Mouse (Mus musculus): ENCODE measurements around the gene Olfr15.
"Not testable (repeated sequence)": the region's sequence is repeated elsewhere in the genome, so short reads cannot be mapped to it uniquely, and the experiment has no call there.

Olfr15 gene

DNA sequence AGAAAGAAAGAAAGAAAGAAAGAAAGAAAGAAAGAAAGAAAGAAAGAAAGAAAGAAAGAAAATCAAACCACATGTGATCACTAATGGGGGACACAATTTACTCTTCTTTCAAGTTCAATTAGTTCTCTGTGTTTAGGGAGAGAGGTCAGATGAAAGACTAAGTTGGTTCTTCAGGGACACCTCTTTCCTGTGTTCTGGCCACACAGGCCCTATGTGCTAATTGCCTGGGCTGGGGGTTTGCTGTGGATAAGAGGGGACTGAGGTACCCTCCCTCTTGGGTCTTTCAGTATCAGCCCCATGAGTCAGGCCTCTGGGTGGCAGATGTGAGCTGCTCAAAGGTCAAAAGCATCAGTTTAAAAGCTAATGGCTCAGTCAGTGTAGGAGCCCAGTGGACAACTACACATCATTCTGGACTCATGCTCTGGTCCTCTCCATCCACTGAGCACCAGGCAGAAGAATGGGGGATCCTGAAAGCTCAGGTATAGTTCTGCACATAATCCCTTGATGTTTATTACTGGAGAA is at the start of gene Olfr15:
Gene Olfr15, plus strand, starts transcription at position 291 of the 522 bp plus-strand sequence.
- DNase-seq (ENCODE audit: low spot score): peak; percentile 17

DNA sequence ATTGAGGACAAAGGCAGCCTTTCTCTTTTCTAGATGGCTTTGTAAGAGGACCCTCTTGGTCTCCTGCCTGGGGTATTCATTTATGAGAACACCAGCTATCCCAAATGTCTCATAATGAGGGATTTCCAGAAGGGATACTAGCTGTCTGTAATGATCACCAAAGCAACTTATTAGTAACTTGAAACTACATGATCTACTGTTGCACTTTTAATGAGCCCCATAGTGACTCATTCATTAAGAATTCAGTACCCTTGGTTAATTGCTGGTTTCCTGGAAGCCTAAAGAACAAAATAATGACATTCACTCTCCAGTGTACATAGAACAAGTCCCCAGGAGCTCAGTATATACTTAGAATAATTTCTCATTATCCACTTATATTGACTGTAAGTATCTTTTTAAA is 49.4 kb upstream of the Olfr15 start:
- no peak for DNase-seq (ENCODE audit: low spot score)

GRCm38 (mm10) chr16:3788394-3788793 is 42.3 kb upstream of the Olfr15 start:
- DNase-seq (ENCODE audit: low spot score): no peak

GRCm38 (mm10) chr16:3808176-3808575 is 22.5 kb upstream of the Olfr15 start:
- no peak for DNase-seq (ENCODE audit: low spot score)

DNA sequence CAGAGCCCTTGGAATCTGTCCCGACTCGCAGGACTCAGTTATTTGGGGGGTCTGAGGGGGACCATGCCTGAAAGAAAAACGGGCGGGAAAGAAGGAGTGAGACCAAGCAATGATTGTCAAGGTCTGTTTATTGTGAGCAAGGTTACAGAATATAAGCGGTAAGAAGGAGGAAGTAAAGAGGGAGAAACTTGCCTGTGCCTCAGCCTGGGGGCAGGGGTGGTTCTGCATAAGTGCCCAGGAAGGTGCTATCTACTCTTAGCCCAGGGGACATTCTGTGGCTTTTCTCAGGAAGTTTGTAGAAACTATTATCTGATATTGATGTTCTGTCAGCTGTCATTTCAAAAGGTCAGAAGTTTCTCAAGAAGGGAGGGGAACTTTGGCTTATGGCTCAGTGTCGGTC is 16.0 kb upstream of the Olfr15 start:
- not testable (repeated sequence) for DNase-seq (ENCODE audit: low spot score)

- DNase-seq (ENCODE audit: low spot score): no peak
Observed at GRCm38 (mm10) chr16:3820202-3820601, 10.5 kb upstream of the Olfr15 start.

DNA sequence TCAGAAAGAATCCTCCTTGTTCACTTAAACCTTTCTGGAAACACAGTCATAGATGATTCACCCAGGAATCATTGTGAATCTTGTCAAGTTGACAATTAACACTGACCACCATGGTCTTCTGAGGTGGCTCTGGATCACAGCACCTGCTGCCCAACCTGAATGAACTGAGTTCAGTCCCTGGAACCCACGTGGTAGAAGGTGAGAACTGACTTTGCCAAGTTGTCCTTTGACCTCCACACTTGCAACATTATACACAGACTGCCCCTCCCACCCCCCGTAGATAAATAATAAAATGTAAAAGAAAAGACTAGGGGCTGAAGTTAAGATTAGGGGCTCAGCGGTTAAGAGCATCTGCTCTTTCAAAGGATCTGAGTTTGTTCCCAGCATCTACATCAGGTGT is 2.7 kb upstream of the Olfr15 start:
- no peak for DNase-seq (ENCODE audit: low spot score)

DNA sequence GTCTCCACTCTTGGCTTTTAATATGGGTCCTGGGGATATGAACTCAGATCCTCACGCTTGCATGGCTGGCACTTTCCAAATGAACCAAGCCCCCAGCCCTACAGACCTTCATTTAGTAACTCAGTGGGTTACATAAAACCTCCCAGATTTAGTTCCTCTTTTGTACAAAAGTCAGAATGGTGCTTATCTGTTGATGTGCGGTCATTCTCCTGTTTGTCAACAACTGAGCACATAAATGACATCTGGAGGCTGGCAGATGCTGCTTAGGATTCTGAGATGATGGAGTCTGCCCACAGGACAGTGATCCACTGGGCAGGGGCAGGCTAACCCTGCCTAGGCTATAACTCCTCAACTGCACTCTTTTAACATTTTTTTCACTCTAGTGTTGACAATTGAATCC is 951 bp upstream of the Olfr15 start:
- no peak for DNase-seq (ENCODE audit: low spot score)

- DNase-seq (ENCODE audit: low spot score): no peak
Observed at GRCm38 (mm10) chr16:3835461-3835860, 4.8 kb downstream of the Olfr15 start.

DNA sequence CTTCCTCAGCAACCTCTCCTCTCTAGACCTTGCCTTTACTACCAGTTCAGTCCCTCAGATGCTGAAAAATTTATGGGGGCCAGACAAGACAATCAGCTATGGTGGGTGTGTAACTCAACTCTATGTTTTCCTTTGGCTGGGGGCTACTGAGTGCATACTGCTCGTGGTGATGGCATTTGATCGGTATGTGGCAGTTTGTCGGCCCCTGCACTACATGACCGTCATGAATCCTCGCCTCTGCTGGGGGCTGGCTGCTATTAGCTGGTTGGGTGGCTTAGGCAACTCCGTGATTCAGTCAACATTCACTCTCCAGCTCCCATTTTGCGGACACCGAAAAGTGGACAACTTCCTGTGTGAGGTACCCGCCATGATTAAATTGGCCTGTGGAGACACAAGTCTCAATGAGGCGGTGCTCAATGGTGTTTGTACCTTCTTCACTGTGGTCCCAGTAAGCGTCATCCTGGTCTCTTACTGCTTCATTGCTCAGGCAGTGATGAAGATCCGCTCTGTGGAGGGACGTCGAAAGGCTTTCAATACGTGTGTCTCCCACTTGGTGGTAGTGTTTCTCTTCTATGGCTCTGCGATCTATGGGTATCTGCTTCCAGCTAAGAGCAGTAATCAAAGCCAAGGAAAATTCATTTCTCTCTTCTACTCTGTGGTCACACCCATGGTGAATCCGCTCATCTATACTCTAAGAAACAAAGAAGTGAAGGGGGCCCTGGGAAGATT is 8.6 kb downstream of the Olfr15 start:
- DNase-seq (ENCODE audit: low spot score): peak; percentile 51

DNA sequence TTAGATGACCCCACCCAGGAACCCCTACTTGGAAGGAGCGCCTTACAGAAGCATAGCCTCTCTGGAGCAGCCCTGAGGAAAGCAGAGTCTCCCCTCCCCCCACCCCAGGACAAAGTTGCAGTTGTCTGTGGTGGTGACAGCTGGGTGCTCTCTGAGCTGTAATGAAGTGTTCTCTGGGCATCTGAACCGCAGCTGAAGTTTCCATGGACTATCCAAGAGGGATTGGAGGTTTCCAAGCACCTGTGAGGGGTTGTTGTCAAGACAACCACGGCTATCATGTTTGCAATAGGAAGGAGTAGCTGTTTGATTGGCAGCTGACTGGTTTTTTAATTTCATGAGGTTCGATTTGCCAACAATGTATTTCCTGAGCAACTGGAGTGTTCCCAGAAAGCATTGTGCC is 12.3 kb downstream of the Olfr15 start:
- no peak for DNase-seq (ENCODE audit: low spot score)

GRCm38 (mm10) chr16:3843796-3844195 is 13.1 kb downstream of the Olfr15 start:
- DNase-seq (ENCODE audit: low spot score): no peak

- peak; percentile 97 for DNase-seq (ENCODE audit: low spot score)
Observed at GRCm38 (mm10) chr16:3846711-3847518, 16.2 kb downstream of the Olfr15 start, which contains the start of gene Zfp174. Zfp174 (plus strand) TSS chr16:3847268.

DNA sequence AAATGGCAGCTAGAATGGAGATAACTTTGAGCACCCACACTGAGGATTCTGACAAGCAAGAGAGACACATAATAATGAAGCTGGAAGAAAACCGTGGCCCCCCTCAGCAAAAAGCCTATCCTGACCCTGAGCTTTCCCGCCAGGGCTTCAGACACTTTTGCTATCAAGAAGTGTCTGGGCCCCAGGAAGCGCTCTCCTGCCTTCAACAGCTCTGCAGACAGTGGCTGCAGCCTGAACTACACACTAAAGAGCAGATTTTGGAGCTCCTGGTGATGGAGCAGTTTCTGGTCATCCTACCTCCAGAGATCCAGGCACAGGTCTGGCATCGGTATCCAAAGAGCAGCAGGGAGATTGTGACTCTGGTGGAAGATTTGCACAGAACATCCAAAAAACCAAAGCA is 17.2 kb downstream of the Olfr15 start:
- DNase-seq (ENCODE audit: low spot score): no peak

GRCm38 (mm10) chr16:3848416-3848815 is 17.7 kb downstream of the Olfr15 start:
- no peak for DNase-seq (ENCODE audit: low spot score)

- DNase-seq (ENCODE audit: low spot score): not testable (repeated sequence)
Observed at GRCm38 (mm10) chr16:3851301-3851700, 20.6 kb downstream of the Olfr15 start.

DNA sequence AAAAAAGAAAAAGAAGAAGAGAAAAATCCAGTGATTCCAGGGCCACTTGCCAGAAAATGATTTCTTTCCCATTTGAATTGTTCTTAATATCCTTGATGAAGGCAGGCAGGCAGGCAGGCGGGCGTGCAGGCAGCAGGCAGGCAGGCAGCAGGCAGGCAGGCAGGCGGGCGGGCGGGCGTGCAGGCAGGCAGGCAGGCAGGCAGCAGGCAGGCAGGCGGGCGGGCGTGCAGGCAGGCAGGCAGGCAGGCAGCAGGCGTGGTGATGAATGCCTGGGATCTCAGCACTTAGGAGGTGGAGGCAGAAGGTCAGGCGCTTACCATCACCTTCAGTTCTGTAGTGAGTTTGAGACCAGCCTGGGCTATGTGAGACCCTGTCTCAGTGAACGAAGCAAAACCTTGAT is 21.9 kb downstream of the Olfr15 start:
- DNase-seq (ENCODE audit: low spot score): peak; percentile 65

GRCm38 (mm10) chr16:3854437-3855182 is 23.9 kb downstream of the Olfr15 start:
- DNase-seq (ENCODE audit: low spot score): no peak

- no peak for DNase-seq (ENCODE audit: low spot score)
Observed at GRCm38 (mm10) chr16:3855776-3856175, 25.1 kb downstream of the Olfr15 start.

DNA sequence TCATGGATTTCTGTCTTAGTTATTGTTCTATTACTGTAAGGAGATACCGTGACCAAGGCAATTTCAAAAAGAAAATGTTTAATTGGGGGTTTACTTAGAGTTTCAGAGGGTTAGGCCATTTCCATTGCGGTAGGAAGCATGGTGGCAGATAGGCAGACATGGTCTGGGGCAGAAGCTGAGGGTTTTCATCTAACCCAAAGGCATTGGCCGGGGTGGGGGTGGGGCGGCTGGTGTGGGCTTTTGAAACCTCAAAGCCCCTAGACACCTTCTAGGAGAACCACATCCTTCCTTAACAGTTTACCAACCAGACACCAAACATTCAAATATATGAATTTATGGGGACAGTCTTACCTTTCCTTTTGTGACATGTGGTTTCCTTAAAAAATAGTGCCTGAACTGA is 28.6 kb downstream of the Olfr15 start:
- DNase-seq (ENCODE audit: low spot score): no peak

DNA sequence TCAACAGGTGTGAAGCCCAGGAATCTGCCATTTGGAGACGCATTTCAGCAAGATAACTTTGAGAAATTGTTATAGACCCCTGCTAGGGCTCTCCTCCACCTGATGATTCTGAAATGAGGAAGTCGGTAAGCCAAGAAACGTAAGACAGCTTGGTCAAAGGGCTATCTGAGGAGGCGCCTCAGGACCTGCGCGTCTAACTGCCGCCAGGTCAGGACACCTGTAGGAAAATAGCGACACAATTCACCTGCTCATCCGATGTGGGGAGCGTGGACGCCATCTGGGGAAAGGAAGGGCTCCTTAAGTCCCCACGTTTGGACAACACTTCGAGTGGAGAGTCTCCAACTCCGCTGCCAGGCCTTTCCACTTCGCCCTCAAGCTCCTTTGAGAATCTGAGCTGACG is 41.1 kb downstream of the Olfr15 start:
- DNase-seq (ENCODE audit: low spot score): no peak

All from embryo, embryonic 10 days (tissue).